Mouse (Mus musculus) forebrain, embryonic 13.5 days (tissue): ENCODE results near the gene Srxn1. TPM values are rescaled to one million over a fixed set of nuclear protein-coding genes. Genes with fewer than 3 reads are reported as not detected.

Experiments used
- ATAC-seq: fragments of 200-750 bp; cut with Nextera tagmentation; 2 replicates; pipeline ENCODE4 v1.8.0; 2017
- H3K27ac ChIP-seq: fragments of 300-500 bp; sonication (generic); 2 replicates; pipeline ENCODE4 v1.5.1; 2015; ENCODE audit warnings: inconsistent platforms, mild to moderate bottlenecking, moderate library complexity
- H3K27me3 ChIP-seq: fragments of 300-500 bp; sonication (generic); 2 replicates; pipeline ENCODE4 v1.6.1; 2015; ENCODE audit warnings: mild to moderate bottlenecking, inconsistent platforms
- H3K36me3 ChIP-seq: fragments of 300-500 bp; sonication (generic); 2 replicates; pipeline ENCODE4 v1.6.1; 2015; ENCODE audit warnings: mild to moderate bottlenecking, inconsistent platforms; ENCODE audit not compliant: poor library complexity, severe bottlenecking
- H3K4me1 ChIP-seq: fragments of 300-500 bp; sonication (generic); 2 replicates; pipeline ENCODE4 v1.6.1; 2015; ENCODE audit warnings: inconsistent platforms
- H3K4me2 ChIP-seq: fragments of 300-500 bp; sonication (generic); 2 replicates; pipeline ENCODE4 v1.6.1; 2015; ENCODE audit warnings: inconsistent platforms, mild to moderate bottlenecking, moderate library complexity
- H3K4me3 ChIP-seq: fragments of 300-500 bp; sonication (generic); 2 replicates; pipeline ENCODE4 v1.5.1; 2015; ENCODE audit warnings: mild to moderate bottlenecking, inconsistent platforms
- H3K9ac ChIP-seq: fragments of 300-500 bp; sonication (generic); 2 replicates; pipeline ENCODE4 v1.6.1; 2015; ENCODE audit warnings: mild to moderate bottlenecking, inconsistent platforms
- H3K9me3 ChIP-seq: fragments of 300-500 bp; sonication (generic); replicated peaks from 2 replicates; pipeline ENCODE4 v1.6.1; 2016; ENCODE audit warnings: inconsistent platforms
- WGBS: fragments of 180-500 bp; shearing (Covaris S2); methylation state at CpG from one replicate; pipeline ENCODE4 v1.1.7; 2015; 5-methylcytosine and 5-hydroxymethylcytosine counted together
- polyA plus RNA-seq: library from polyadenylated mRNA; unstranded; fragments of >200 nt; fragmentation: Nextera tagmentation; extraction: Ambion mirVana; gene quantifications from 2 replicates; pipeline ENCODE4 v1.2.1, GENCODE M21; 2015

The Srxn1 gene
- polyA plus RNA-seq, 1 experiment from 2014 or later = 10.3 TPM

- Histone ChIP-seq H3K4me1 (peaks cover 75% of the 10 kb centered on the region), H3K27ac (peak overlapping the region; percentile 12; the same call in 1 of the 2 replicates), H3K4me2 (peak overlapping the region; percentile 24; the same call in 1 of the 2 replicates), H3K9ac (no peak overlapping the region), H3K27me3 (peaks cover 40% of the 10 kb centered on the region), H3K36me3 (peaks cover 39% of the 10 kb centered on the region), H3K9me3 (no peaks in the 10 kb centered on the region), H3K4me3 (no peak overlapping the region)
- no peak for ATAC-seq
- 24% methylated on average over 12 of the region's 12 CpGs for WGBS
Observed at GRCm38 (mm10) chr2:152091342-152092056, 13.8 kb upstream of the Srxn1 start.

- no peaks in the 10 kb centered on the region for H3K9me3 ChIP-seq
- H3K4me2 ChIP-seq = peak overlapping the region; percentile 54
- peak overlapping the region; percentile 37 for H3K9ac ChIP-seq
- H3K4me3 ChIP-seq = peak overlapping the region; percentile 35
- H3K36me3 ChIP-seq = peaks cover 34% of the 10 kb centered on the region
- H3K27ac ChIP-seq = no peak overlapping the region
- 3% methylated on average over 40 of the region's 45 CpGs for WGBS
- peaks cover 40% of the 10 kb centered on the region for H3K27me3 ChIP-seq
- H3K4me1 ChIP-seq = peaks cover 66% of the 10 kb centered on the region
- ATAC-seq = peak; percentile 22; the same call in 1 of the 2 replicates
Observed at GRCm38 (mm10) chr2:152092927-152093326, 12.4 kb upstream of the Srxn1 start.

GRCm38 (mm10) chr2:152093356-152093792 is 11.9 kb upstream of the Srxn1 start:
- Histone ChIP-seq H3K4me1 (peaks cover 65% of the 10 kb centered on the region), H3K27ac (no peak overlapping the region; the same call in 1 of the 2 replicates), H3K27me3 (peaks cover 40% of the 10 kb centered on the region), H3K4me2 (peak overlapping the region; percentile 54), H3K4me3 (peak overlapping the region; percentile 35), H3K9ac (peak overlapping the region; percentile 37), H3K9me3 (no peaks in the 10 kb centered on the region), H3K36me3 (peaks cover 30% of the 10 kb centered on the region)
- 2% methylated on average over 54 of the region's 60 CpGs for WGBS
- ATAC-seq = peak; percentile 19; the same call in 1 of the 2 replicates

- 0 out of 2 replicates have a peak, but pooled peaks have one; percentile 6 for ATAC-seq
- 5% methylated on average over 29 of the region's 29 CpGs for WGBS
- Histone ChIP-seq H3K9ac (peak overlapping the region; percentile 31; the same call in 1 of the 2 replicates), H3K4me3 (no peak overlapping the region), H3K4me2 (peak overlapping the region; percentile 21), H3K27ac (peak overlapping the region; percentile 20; the same call in 1 of the 2 replicates), H3K27me3 (peaks cover 40% of the 10 kb centered on the region), H3K9me3 (no peaks in the 10 kb centered on the region), H3K36me3 (peaks cover 25% of the 10 kb centered on the region), H3K4me1 (peaks cover 58% of the 10 kb centered on the region)
Observed at GRCm38 (mm10) chr2:152094856-152095545, 10.3 kb upstream of the Srxn1 start.

- no peak overlapping the region for H3K9ac ChIP-seq
- H3K27ac ChIP-seq = no peak overlapping the region
- no peak overlapping the region for H3K4me3 ChIP-seq
- ATAC-seq = no peak
- no peaks in the 10 kb centered on the region for H3K9me3 ChIP-seq
- H3K27me3 ChIP-seq = peaks cover 33% of the 10 kb centered on the region
- peaks cover 44% of the 10 kb centered on the region for H3K4me1 ChIP-seq
- no peak overlapping the region for H3K4me2 ChIP-seq
- peaks cover 13% of the 10 kb centered on the region for H3K36me3 ChIP-seq
- 78% methylated on average over 2 of the region's 2 CpGs for WGBS
Observed at GRCm38 (mm10) chr2:152096922-152097321, 8.4 kb upstream of the Srxn1 start.

GRCm38 (mm10) chr2:152097916-152098315 is 7.4 kb upstream of the Srxn1 start:
- H3K27ac ChIP-seq = no peak overlapping the region

GRCm38 (mm10) chr2:152099538-152099937 is 5.8 kb upstream of the Srxn1 start:
- H3K36me3 ChIP-seq = no peaks in the 10 kb centered on the region
- ATAC-seq = no peak
- no peak overlapping the region for H3K4me3 ChIP-seq
- H3K27me3 ChIP-seq = peaks cover 8% of the 10 kb centered on the region
- H3K27ac ChIP-seq = no peak overlapping the region
- H3K9me3 ChIP-seq = no peaks in the 10 kb centered on the region
- peaks cover 22% of the 10 kb centered on the region for H3K4me1 ChIP-seq
- 46% methylated on average over 3 of the region's 3 CpGs for WGBS
- no peak overlapping the region for H3K4me2 ChIP-seq
- H3K9ac ChIP-seq = no peak overlapping the region

More at GRCm38 (mm10) chr2:152097916-152098315, 7.4 kb upstream of the Srxn1 start:
- Histone ChIP-seq H3K36me3 (peaks cover 13% of the 10 kb centered on the region), H3K9me3 (no peaks in the 10 kb centered on the region), H3K4me3 (no peak overlapping the region), H3K4me1 (peaks cover 36% of the 10 kb centered on the region), H3K27me3 (peaks cover 24% of the 10 kb centered on the region), H3K9ac (no peak overlapping the region), H3K4me2 (no peak overlapping the region)
- ATAC-seq = 0 out of 2 replicates have a peak, but pooled peaks have one; percentile 11
- WGBS = 80% methylated on average over 11 of the region's 11 CpGs

GRCm38 (mm10) chr2:152101761-152102160 is 3.6 kb upstream of the Srxn1 start:
- H3K4me2 ChIP-seq = no peak overlapping the region
- H3K9me3 ChIP-seq = no peaks in the 10 kb centered on the region
- 0 out of 2 replicates have a peak, but pooled peaks cover 2% of the 10 kb centered on the region for H3K27me3 ChIP-seq
- H3K9ac ChIP-seq = no peak overlapping the region
- H3K4me1 ChIP-seq = peaks cover 24% of the 10 kb centered on the region
- H3K36me3 ChIP-seq = no peaks in the 10 kb centered on the region
- ATAC-seq = no peak
- WGBS = 77% methylated on average over 13 of the region's 13 CpGs
- H3K27ac ChIP-seq = no peak overlapping the region
- no peak overlapping the region for H3K4me3 ChIP-seq

- no peak for ATAC-seq
- Histone ChIP-seq H3K9ac (no peak overlapping the region), H3K27ac (no peak overlapping the region), H3K27me3 (0 out of 2 replicates have a peak, but pooled peaks cover 2% of the 10 kb centered on the region), H3K36me3 (no peaks in the 10 kb centered on the region), H3K9me3 (no peaks in the 10 kb centered on the region), H3K4me2 (no peak overlapping the region), H3K4me3 (no peak overlapping the region), H3K4me1 (peaks cover 24% of the 10 kb centered on the region)
- 66% methylated on average over 6 of the region's 6 CpGs for WGBS
Observed at GRCm38 (mm10) chr2:152102369-152102768, 2.9 kb upstream of the Srxn1 start.

GRCm38 (mm10) chr2:152104711-152105317 is 502 bp upstream of the Srxn1 start:
- Histone ChIP-seq H3K9me3 (no peaks in the 10 kb centered on the region), H3K4me1 (peaks cover 24% of the 10 kb centered on the region), H3K27me3 (0 out of 2 replicates have a peak, but pooled peaks cover 2% of the 10 kb centered on the region), H3K9ac (peak overlapping the region; percentile 84), H3K4me2 (peak overlapping the region; percentile 90), H3K36me3 (no peaks in the 10 kb centered on the region), H3K4me3 (peak overlapping the region; percentile 64), H3K27ac (no peak overlapping the region)
- ATAC-seq = peak; percentile 44
- WGBS = 20% methylated on average over 17 of the region's 17 CpGs

- Histone ChIP-seq H3K4me2 (peak overlapping the region; percentile 90), H3K9ac (peak overlapping the region; percentile 84), H3K27me3 (peaks cover 2% of the 10 kb centered on the region; the same call in 1 of the 2 replicates), H3K4me3 (peak overlapping the region; percentile 64), H3K27ac (no peak overlapping the region), H3K9me3 (no peaks in the 10 kb centered on the region), H3K36me3 (no peaks in the 10 kb centered on the region), H3K4me1 (peaks cover 24% of the 10 kb centered on the region)
- no peak for ATAC-seq
- 94% methylated on average over 3 of the region's 3 CpGs for WGBS
Observed at GRCm38 (mm10) chr2:152106225-152106595, 894 bp downstream of the Srxn1 start.
